Mouse (Mus musculus) adrenal gland, postnatal 25 days (tissue): Measurements from ENCODE around the gene Rbm43. TPM values are rescaled to one million over a fixed set of nuclear protein-coding genes. Genes with fewer than 3 reads are reported as not detected.
"Not testable (repeated sequence)": the region's sequence is repeated elsewhere in the genome, so short reads cannot be mapped to it uniquely, and the experiment has no call there.

Experiments
- DNase-seq: peaks from one replicate; pipeline ENCODE4 v3.0.0; 2021; ENCODE audit warnings: mixed read lengths
- total RNA-seq: library from RNA; stranded (reverse); gene quantifications from 2 replicates; pipeline ENCODE4 v1.2.3, GENCODE M21; 2021

The Rbm43 gene
- total RNA-seq, 1 experiment from 2014 or later, result 18.0 TPM

DNA sequence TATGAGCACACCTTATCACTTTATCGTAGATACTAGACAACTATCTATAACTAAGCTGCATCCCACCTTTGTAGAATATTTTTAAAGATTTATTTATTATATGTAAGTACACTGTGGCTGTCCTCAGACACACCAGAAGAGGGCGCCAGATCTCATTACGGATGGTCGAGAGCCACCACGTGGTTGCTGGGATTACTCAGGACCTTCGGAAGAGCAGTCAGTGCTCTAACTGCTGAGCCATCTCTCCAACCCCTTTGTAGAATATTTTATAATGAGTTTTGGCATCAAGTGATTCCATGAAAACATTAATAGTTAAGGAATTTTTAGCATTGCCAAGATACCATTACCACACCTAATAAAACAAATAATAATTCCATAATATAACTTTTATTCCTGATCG, 20.4 kb downstream of the Rbm43 start:
- no peak for DNase-seq

GRCm38 (mm10) chr2:51912740-51913139, 22.2 kb downstream of the Rbm43 start:
- no peak for DNase-seq

DNA sequence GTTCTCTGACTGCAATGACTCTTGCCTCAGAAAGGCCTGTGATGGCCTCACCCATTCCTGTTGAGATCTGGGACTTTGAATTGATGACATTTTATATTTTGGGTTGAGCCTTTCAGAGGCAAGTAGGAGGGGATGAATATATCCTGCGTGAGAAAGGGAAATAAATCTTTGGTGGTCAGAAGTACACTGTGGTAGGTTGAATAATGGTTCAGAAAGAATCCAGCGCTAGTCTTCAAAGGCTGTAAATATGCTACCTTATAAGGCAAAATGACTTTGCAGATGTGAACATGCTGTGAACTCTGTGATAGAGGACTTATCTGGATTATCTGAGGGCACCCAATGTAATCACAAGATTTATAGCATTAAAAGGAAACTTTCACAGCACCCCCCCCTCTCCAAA, 23.1 kb downstream of the Rbm43 start:
- no peak for DNase-seq

GRCm38 (mm10) chr2:51907538-51908110, 27.3 kb downstream of the Rbm43 start:
- DNase-seq, result no peak

DNA sequence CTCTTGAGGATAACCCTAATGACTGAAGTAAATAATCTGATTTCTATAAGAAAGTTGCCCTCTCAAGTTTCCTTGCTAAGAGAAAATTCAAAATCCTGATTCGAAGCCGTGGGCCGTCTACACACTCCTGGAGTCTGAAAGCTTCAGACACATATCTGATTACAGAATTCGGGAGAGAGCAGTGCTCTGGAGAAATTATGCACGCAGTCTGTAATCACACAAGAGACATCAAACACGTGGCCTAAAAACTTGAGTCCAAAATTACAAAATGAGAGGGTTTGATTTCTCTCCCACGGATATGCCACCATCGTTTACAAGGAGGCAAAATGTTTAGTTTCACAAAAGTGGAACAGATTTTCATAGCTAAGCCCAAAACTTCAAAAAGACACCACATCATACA, 29.3 kb downstream of the Rbm43 start:
- DNase-seq, result no peak

DNA sequence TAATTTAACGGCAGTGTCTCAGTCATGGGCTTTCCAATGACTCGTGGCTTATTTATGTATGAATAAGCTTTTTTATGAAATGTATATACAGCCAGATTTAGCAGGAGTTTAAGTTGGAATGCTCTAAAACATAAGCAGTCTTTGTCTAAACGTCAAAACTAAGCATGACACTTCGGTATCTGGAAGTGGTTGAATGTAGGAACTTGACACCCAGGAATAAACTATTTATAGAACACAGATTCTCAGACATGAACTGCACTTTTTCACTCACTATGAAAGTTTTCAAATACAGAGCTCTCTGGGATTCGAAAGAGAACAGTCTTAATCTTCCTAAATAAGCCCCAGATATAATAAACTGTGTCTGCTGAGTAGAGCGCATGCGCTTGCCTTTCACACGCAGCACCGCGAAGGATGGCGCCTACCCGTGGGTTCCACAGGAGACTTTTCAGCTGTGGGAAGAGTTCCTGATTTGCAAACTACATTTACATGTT, 42.5 kb downstream of the Rbm43 start:
- DNase-seq, result no peak

- no peak for DNase-seq
Observed at GRCm38 (mm10) chr2:51890961-51891360, 44.0 kb downstream of the Rbm43 start.

GRCm38 (mm10) chr2:51890139-51890538, 44.8 kb downstream of the Rbm43 start:
- not testable (repeated sequence) for DNase-seq

DNA sequence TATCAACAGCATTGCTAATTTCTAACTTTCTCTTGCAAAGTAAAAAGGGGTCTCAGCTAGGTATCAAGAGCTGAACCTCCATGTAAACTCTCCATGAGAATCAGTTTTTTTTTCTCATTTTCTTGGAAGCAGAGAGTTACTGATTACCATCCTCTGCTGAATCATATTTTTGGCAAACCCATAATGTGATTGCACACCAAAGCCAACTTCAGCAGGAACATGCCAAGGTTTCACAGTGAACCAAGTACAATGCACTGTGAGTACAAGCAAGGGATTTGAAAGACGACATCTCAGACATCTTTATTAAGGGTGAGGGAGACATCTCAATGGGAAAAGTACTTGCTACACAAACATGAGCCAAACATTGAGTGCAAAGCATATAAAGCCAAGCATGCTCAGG, 54.8 kb downstream of the Rbm43 start:
- DNase-seq, result no peak

Other genes with a start within 250 kb of the Rbm43 start
- 8.8 and 15.1 TPM in 2 replicates for gene Nmi, start 38.3 kb upstream of the Rbm43 start, total RNA-seq
- gene Tnfaip6, start 102.8 kb upstream of the Rbm43 start, total RNA-seq, result not detected in 2 replicates
- gene Rif1, start 137.7 kb upstream of the Rbm43 start, total RNA-seq, result 35.7 and 48.0 TPM in 2 replicates